Mouse (Mus musculus) stomach, postnatal 0 days (tissue): ENCODE measurements around the gene Lrrc63.

Experiments used
- CTCF ChIP-seq: IDR thresholded peaks from 2 replicates; pipeline ENCODE4 v1.5.1; 2016; ENCODE audit warnings: antibody characterized with exemption, low read depth, mild to moderate bottlenecking, moderate library complexity
- EP300 ChIP-seq: optimal IDR thresholded peaks from 2 replicates; pipeline ENCODE3; 2016; ENCODE audit warnings: antibody characterized with exemption

- TF ChIP-seq CTCF (no peak), EP300 (no peak)
Measured at GRCm38 (mm10) chr14:75165574-75166131, 35.0 kb upstream of the Lrrc63 start.
